Mouse (Mus musculus): ENCODE measurements around the gene Ltk. TPM values are rescaled to one million over a fixed set of nuclear protein-coding genes. Genes with fewer than 3 reads are reported as not detected.

Ltk gene
- polyA plus RNA-seq, 1 experiment from 2014 or later = 1.9 TPM

Other genes starting within 250 kb of the Ltk start
- 0.20 and 0.27 TPM in 2 replicates for gene Exd1, start 212.8 kb downstream of the Ltk start, polyA plus RNA-seq (2014; fragmentation: Nextera tagmentation; extraction: Ambion mirVana)
- 54.5 and 57.1 TPM in 2 replicates for gene Chp1, start 212.7 kb downstream of the Ltk start, polyA plus RNA-seq (2014; fragmentation: Nextera tagmentation; extraction: Ambion mirVana)
- 61.0 and 68.7 TPM in 2 replicates for gene Nusap1, start 142.1 kb downstream of the Ltk start, polyA plus RNA-seq (2014; fragmentation: Nextera tagmentation; extraction: Ambion mirVana)
- gene Oip5, start 142.0 kb downstream of the Ltk start, polyA plus RNA-seq (2014; fragmentation: Nextera tagmentation; extraction: Ambion mirVana) = 25.8 and 29.2 TPM in 2 replicates
- gene Ndufaf1, start 97.6 kb downstream of the Ltk start, polyA plus RNA-seq (2014; fragmentation: Nextera tagmentation; extraction: Ambion mirVana) = 42.8 and 44.8 TPM in 2 replicates
- gene Rtf1, start 85.4 kb downstream of the Ltk start, polyA plus RNA-seq (2014; fragmentation: Nextera tagmentation; extraction: Ambion mirVana) = 29.4 and 32.0 TPM in 2 replicates
- gene Itpka, start 18.1 kb downstream of the Ltk start, polyA plus RNA-seq (2014; fragmentation: Nextera tagmentation; extraction: Ambion mirVana) = 7.2 and 7.4 TPM in 2 replicates
- 27.0 and 28.1 TPM in 2 replicates for gene Rpap1, start 27.1 kb upstream of the Ltk start, polyA plus RNA-seq (2014; fragmentation: Nextera tagmentation; extraction: Ambion mirVana)
- 18.9 and 21.9 TPM in 2 replicates for gene Tyro3, start 37.3 kb upstream of the Ltk start, polyA plus RNA-seq (2014; fragmentation: Nextera tagmentation; extraction: Ambion mirVana)
- gene Mga, start 136.8 kb upstream of the Ltk start, polyA plus RNA-seq (2014; fragmentation: Nextera tagmentation; extraction: Ambion mirVana) = 36.4 and 40.1 TPM in 2 replicates
- gene Mapkbp1, start 212.3 kb upstream of the Ltk start, polyA plus RNA-seq (2014; fragmentation: Nextera tagmentation; extraction: Ambion mirVana) = 3.6 and 3.9 TPM in 2 replicates